Mouse (Mus musculus): Measurements from ENCODE around the gene 4930467E23Rik.
"Not testable (repeated sequence)": the region's sequence is repeated elsewhere in the genome, so short reads cannot be mapped to it uniquely, and the experiment has no call there.

The 4930467E23Rik gene

GRCm38 (mm10) chr8:19711171-19711860 is 18.1 kb upstream of the 4930467E23Rik start:
- DNase-seq (ENCODE audit: low spot score) = not testable (repeated sequence)

- not testable (repeated sequence) for DNase-seq (ENCODE audit: low spot score)
These were observed 17.1 kb upstream of the 4930467E23Rik start for GRCm38 (mm10) chr8:19712227-19712750.

GRCm38 (mm10) chr8:19712816-19713215 is 16.6 kb upstream of the 4930467E23Rik start:
- not testable (repeated sequence) for DNase-seq (ENCODE audit: low spot score)

- DNase-seq (ENCODE audit: low spot score) = not testable (repeated sequence)
These were observed 16.0 kb upstream of the 4930467E23Rik start for GRCm38 (mm10) chr8:19713232-19713834.

GRCm38 (mm10) chr8:19714426-19714825 is 14.9 kb upstream of the 4930467E23Rik start:
- DNase-seq (ENCODE audit: low spot score) = not testable (repeated sequence)

- not testable (repeated sequence) for DNase-seq (ENCODE audit: low spot score)
These were observed 14.1 kb upstream of the 4930467E23Rik start for GRCm38 (mm10) chr8:19715266-19715665.

- not testable (repeated sequence) for DNase-seq (ENCODE audit: low spot score)
These were observed 11.5 kb upstream of the 4930467E23Rik start for GRCm38 (mm10) chr8:19717851-19718250.

GRCm38 (mm10) chr8:19719513-19719912 is 9.9 kb upstream of the 4930467E23Rik start:
- not testable (repeated sequence) for DNase-seq (ENCODE audit: low spot score)

- not testable (repeated sequence) for DNase-seq (ENCODE audit: low spot score)
These were observed 4.5 kb upstream of the 4930467E23Rik start for GRCm38 (mm10) chr8:19724871-19725270.

GRCm38 (mm10) chr8:19751773-19752172 is 22.4 kb downstream of the 4930467E23Rik start:
- not testable (repeated sequence) for DNase-seq (ENCODE audit: low spot score)

GRCm38 (mm10) chr8:19754178-19754577 is 24.8 kb downstream of the 4930467E23Rik start:
- DNase-seq (ENCODE audit: low spot score) = not testable (repeated sequence)

- DNase-seq (ENCODE audit: low spot score) = not testable (repeated sequence)
These were observed 25.6 kb downstream of the 4930467E23Rik start for GRCm38 (mm10) chr8:19754961-19755360.

GRCm38 (mm10) chr8:19761660-19762059 is 32.3 kb downstream of the 4930467E23Rik start:
- DNase-seq (ENCODE audit: low spot score) = not testable (repeated sequence)

GRCm38 (mm10) chr8:19762860-19763592 is 33.6 kb downstream of the 4930467E23Rik start:
- DNase-seq (ENCODE audit: low spot score) = not testable (repeated sequence)

GRCm38 (mm10) chr8:19765531-19765930 is 36.2 kb downstream of the 4930467E23Rik start:
- DNase-seq (ENCODE audit: low spot score) = not testable (repeated sequence)

- not testable (repeated sequence) for DNase-seq (ENCODE audit: low spot score)
These were observed 44.1 kb downstream of the 4930467E23Rik start for GRCm38 (mm10) chr8:19773461-19773860.

GRCm38 (mm10) chr8:19776311-19776710 is 46.9 kb downstream of the 4930467E23Rik start:
- not testable (repeated sequence) for DNase-seq (ENCODE audit: low spot score)

- DNase-seq (ENCODE audit: low spot score) = not testable (repeated sequence)
These were observed 48.1 kb downstream of the 4930467E23Rik start for GRCm38 (mm10) chr8:19777500-19777899.

GRCm38 (mm10) chr8:19778126-19778525 is 48.8 kb downstream of the 4930467E23Rik start:
- not testable (repeated sequence) for DNase-seq (ENCODE audit: low spot score)

GRCm38 (mm10) chr8:19778891-19779290 is 49.5 kb downstream of the 4930467E23Rik start:
- not testable (repeated sequence) for DNase-seq (ENCODE audit: low spot score)

- DNase-seq (ENCODE audit: low spot score) = not testable (repeated sequence)
These were observed 50.8 kb downstream of the 4930467E23Rik start for GRCm38 (mm10) chr8:19780212-19780611.

GRCm38 (mm10) chr8:19780658-19781057 is 51.3 kb downstream of the 4930467E23Rik start:
- not testable (repeated sequence) for DNase-seq (ENCODE audit: low spot score)
